Mouse (Mus musculus) CH12.LX (cell line): ENCODE data around the gene Ercc6l2.

ENCODE experiments used
- CTCF ChIP-seq, 2 experiments: IDR thresholded peaks in 1 of 2; conservative IDR thresholded peaks in 1 of 2; 2 replicates each; pipeline ENCODE4 v1.5.1; 2011 to 2012; ENCODE audit warnings: low read depth in 2 of 2, low read length in 2 of 2, improper control_type of control experiment in 1 of 2, inconsistent platforms in 1 of 2, mild to moderate bottlenecking in 1 of 2, moderate library complexity in 1 of 2
- MXI1 ChIP-seq: IDR thresholded peaks from 2 replicates; pipeline ENCODE4 v1.6.1; 2011; ENCODE audit warnings: mild to moderate bottlenecking, low read depth, low read length, improper control_type of control experiment

GRCm38 (mm10) chr13:63930525-63930924 lies 115.5 kb downstream of the Ercc6l2 start:
- TF ChIP-seq CTCF (conservative IDR thresholded peaks at IDR 0.05 in 1 of 2, IDR thresholded peaks at IDR 0.05 in 1 of 2; ENCODE audit: low read depth in 2 of 2, low read length in 2 of 2) (no peak), MXI1 (no peak)
